Mouse (Mus musculus) adrenal gland, adult (tissue): ENCODE data around the gene Gm28044.
"Not testable (repeated sequence)": the region's sequence is repeated elsewhere in the genome, so short reads cannot be mapped to it uniquely, and the experiment has no call there.

Experiments
- DNase-seq, 2 experiments: peaks; one replicate each; pipeline ENCODE4 v3.0.0; 2022 to 2023; ENCODE audit warnings: low spot score in 1 of 2; ENCODE audit not compliant: inconsistent age in 2 of 2

The Gm28044 gene

GRCm38 (mm10) chr13:67360131-67360744 is at the start of gene Gm28044, which contains the start of gene Zfp953:
Gm28044 (minus strand) TSS chr13:67360536.
Zfp953 (minus strand) TSS chr13:67360605.
- DNase-seq: peak; percentile 88 to 97

GRCm38 (mm10) chr13:67399183-67399903 is 39.0 kb upstream of the Gm28044 start, which contains the start of gene Zfp429:
Zfp429 (minus strand) TSS chr13:67399819.
- peak; percentile 75 to 92 for DNase-seq

GRCm38 (mm10) chr13:67376255-67376654 is 15.9 kb upstream of the Gm28044 start:
- DNase-seq: not testable (repeated sequence)

GRCm38 (mm10) chr13:67375050-67375911 is 14.9 kb upstream of the Gm28044 start, which contains the start of the genes Gm28041 and Zfp456:
Gm28041 (minus strand) TSS chr13:67375733.
Zfp456 (minus strand) TSS chr13:67375810.
- DNase-seq: peak; percentile 72 to 90

GRCm38 (mm10) chr13:67351854-67352253 is 8.5 kb downstream of the Gm28044 start:
- DNase-seq: no peak

- no peak for DNase-seq
These were observed 16.9 kb downstream of the Gm28044 start for GRCm38 (mm10) chr13:67343422-67343821.

- no peak for DNase-seq
These were observed 27.5 kb downstream of the Gm28044 start for GRCm38 (mm10) chr13:67332877-67333276.

- DNase-seq: peak; percentile 87 to 96
These were observed 28.2 kb downstream of the Gm28044 start, which contains the start of gene Zfp595 for GRCm38 (mm10) chr13:67332019-67332724. Zfp595 (minus strand) TSS chr13:67332570.

GRCm38 (mm10) chr13:67306718-67307117 is 53.6 kb downstream of the Gm28044 start:
- DNase-seq: no peak

- DNase-seq: peak; percentile 89 to 97
These were observed 54.3 kb downstream of the Gm28044 start, which contains the start of gene Zfp457 for GRCm38 (mm10) chr13:67305822-67306672. Zfp457 (minus strand) TSS chr13:67306485.

- no peak for DNase-seq
These were observed 82.0 kb downstream of the Gm28044 start, which contains the start of gene Zfp458 for GRCm38 (mm10) chr13:67278314-67278713. Zfp458 (minus strand) TSS chr13:67278466.

- not testable (repeated sequence) for DNase-seq
These were observed 90.8 kb downstream of the Gm28044 start for GRCm38 (mm10) chr13:67269383-67270065.

- DNase-seq: peak; percentile 72 to 95
These were observed 91.6 kb downstream of the Gm28044 start for GRCm38 (mm10) chr13:67268568-67269369.
